Mouse (Mus musculus): ENCODE measurements around the gene Actr3b. TPM values are rescaled to one million over a fixed set of nuclear protein-coding genes. Genes with fewer than 3 reads are reported as not detected.

The Actr3b gene
- polyA plus RNA-seq, 1 experiment, result 1.7 TPM

- TF ChIP-seq CTCF (IDR thresholded peaks at IDR 0.05; ENCODE audit: control insufficient read depth, insufficient read depth, insufficient replicate concordance, low read depth, low read length), result no peak
- TF ChIP-seq POLR2A (IDR thresholded peaks at IDR 0.05; ENCODE audit: control insufficient read depth, low read depth, low read length), result no peak
- no peaks in the 10 kb centered on the region for H3K36me3 ChIP-seq (ENCODE audit: control insufficient read depth, insufficient read depth, low read length)
- no peak overlapping the region for H3K4me3 ChIP-seq (ENCODE audit: control insufficient read depth, low read depth, low read length)
- H3K27me3 ChIP-seq (ENCODE audit: control insufficient read depth, insufficient read depth, low read length), result no peaks in the 10 kb centered on the region
- H3K4me1 ChIP-seq (ENCODE audit: control insufficient read depth, insufficient read depth, low read length), result no peaks in the 10 kb centered on the region
- no peak overlapping the region for H3K27ac ChIP-seq (ENCODE audit: control insufficient read depth, insufficient read depth, low read depth, low read length)
Measured at GRCm38 (mm10) chr5:25886708-25887107, 126.9 kb downstream of the Actr3b start.

GRCm38 (mm10) chr5:25889746-25890382 is 130.1 kb downstream of the Actr3b start:
- Histone ChIP-seq H3K4me3 (ENCODE audit: control insufficient read depth, low read depth, low read length) (no peak overlapping the region), H3K4me1 (ENCODE audit: control insufficient read depth, insufficient read depth, low read length) (no peaks in the 10 kb centered on the region), H3K36me3 (ENCODE audit: control insufficient read depth, insufficient read depth, low read length) (no peaks in the 10 kb centered on the region), H3K27ac (ENCODE audit: control insufficient read depth, insufficient read depth, low read depth, low read length) (no peak overlapping the region), H3K27me3 (ENCODE audit: control insufficient read depth, insufficient read depth, low read length) (no peaks in the 10 kb centered on the region)
- no peak for TF ChIP-seq POLR2A (IDR thresholded peaks at IDR 0.05; ENCODE audit: control insufficient read depth, low read depth, low read length)

- no peak for TF ChIP-seq POLR2A (IDR thresholded peaks at IDR 0.05; ENCODE audit: control insufficient read depth, low read depth, low read length)
- no peak for TF ChIP-seq CTCF (IDR thresholded peaks at IDR 0.05; ENCODE audit: control insufficient read depth, insufficient read depth, insufficient replicate concordance, low read depth, low read length)
- H3K27me3 ChIP-seq (ENCODE audit: control insufficient read depth, insufficient read depth, low read length), result no peaks in the 10 kb centered on the region
- no peak overlapping the region for H3K27ac ChIP-seq (ENCODE audit: control insufficient read depth, insufficient read depth, low read depth, low read length)
- no peaks in the 10 kb centered on the region for H3K36me3 ChIP-seq (ENCODE audit: control insufficient read depth, insufficient read depth, low read length)
- no peak overlapping the region for H3K4me3 ChIP-seq (ENCODE audit: control insufficient read depth, low read depth, low read length)
- H3K4me1 ChIP-seq (ENCODE audit: control insufficient read depth, insufficient read depth, low read length), result no peaks in the 10 kb centered on the region
Measured at GRCm38 (mm10) chr5:25891321-25891720, 131.5 kb downstream of the Actr3b start.

Other genes with a start within 250 kb of the Actr3b start
- 102 and 108 TPM in 2 replicates for gene Cct8l1, start 243.9 kb upstream of the Actr3b start, polyA plus RNA-seq (2012; rRNA removed)
- gene Xrcc2, start 54.2 kb upstream of the Actr3b start, polyA plus RNA-seq (2012; rRNA removed), result 16.2 and 17.7 TPM in 2 replicates
- 2.6 and 4.1 TPM in 2 replicates for gene Gm21663, start 182.4 kb downstream of the Actr3b start, polyA plus RNA-seq (2012; rRNA removed)
- 0.49 and 0.73 TPM in 2 replicates for gene Gm21671, start 194.4 kb downstream of the Actr3b start, polyA plus RNA-seq (2012; rRNA removed)
- gene Gm21680, start 212.7 kb downstream of the Actr3b start, polyA plus RNA-seq (2012; rRNA removed), result 0.57 and 0.96 TPM in 2 replicates
- 1.6 and 2.1 TPM in 2 replicates for gene Gm21698, start 228.7 kb downstream of the Actr3b start, polyA plus RNA-seq (2012; rRNA removed)
- 0.90 and 1.2 TPM in 2 replicates for gene Gm1979, start 244.8 kb downstream of the Actr3b start, polyA plus RNA-seq (2012; rRNA removed)

All from testis, adult 2 months (tissue).